In genomic region chr8:84780225-84780555, GRCm38 (mm10) we compare ENCODE assay signal across 9 mouse cellular contexts. TPM values are rescaled to one million over a fixed set of nuclear protein-coding genes. Genes with fewer than 3 reads are reported as not detected.
DNase-seq lines count a peak whose midpoint lies in the region; ATAC-seq and TF ChIP-seq lines count a peak whose summit lies in the region.
"Had no signal": no experiment of that assay in that cellular context is flagged by ENCODE, and none has a peak within 500 bp of the region (broad histone marks: within the 10 kb centered on the region; RNA-seq: fewer than 3 reads in every experiment).

No protein-coding gene starts in this region.

- H3K9ac ChIP-seq in heart, embryonic 15.5 days: no peak overlapping the region
- H3K9ac ChIP-seq in forebrain, embryonic 12.5 days: 0 out of 2 replicates have a peak overlapping the region, but pooled peaks have one; percentile 41
- no peak overlapping the region for H3K9ac ChIP-seq in midbrain, embryonic 15.5 days

- intact Hi-C loops in heart, postnatal 25 days (cut with DNase I): no loop called here

- no peak overlapping the region for H3K27ac ChIP-seq in heart, embryonic 15.5 days
- peak overlapping the region; percentile 30 for H3K27ac ChIP-seq in brown adipose tissue, adult 24 weeks (replicated peaks; ENCODE audit: low read depth, low read length)
- peak overlapping the region; percentile 77 for H3K27ac ChIP-seq in forebrain, embryonic 12.5 days
- H3K27ac ChIP-seq in midbrain, embryonic 15.5 days: peak overlapping the region; percentile 67
- no peak overlapping the region for H3K27ac ChIP-seq in thymus, adult 2 months (ENCODE audit: control insufficient read depth, insufficient read depth, low read length)

- H3K4me1 ChIP-seq in heart, embryonic 15.5 days (replicated peaks): peaks cover 41% of the 10 kb centered on the region
- peaks cover 51% of the 10 kb centered on the region for H3K4me1 ChIP-seq in brown adipose tissue, adult 24 weeks (ENCODE audit: control insufficient read depth, insufficient read depth, insufficient read length, low read length)
- H3K4me1 ChIP-seq in forebrain, embryonic 12.5 days: peaks cover 48% of the 10 kb centered on the region
- peaks cover 29% of the 10 kb centered on the region for H3K4me1 ChIP-seq in midbrain, embryonic 15.5 days
- H3K4me1 ChIP-seq in thymus, adult 2 months (replicated peaks; ENCODE audit: control insufficient read depth, insufficient read depth, low read length): peaks cover 9% of the 10 kb centered on the region

- no peak for DNase-seq in heart, postnatal 25 days (ENCODE audit: low spot score)
- no peak for DNase-seq in right cerebral cortex, postnatal 36 days (ENCODE audit: low spot score in 2 of 2)
- no peak for DNase-seq in thymus, adult 2 months
- DNase-seq: kidney, adult 11 months; lung, adult 18-20 months had no signal

- peak overlapping the region; percentile 1; the same call in 1 of the 2 replicates for H3K4me2 ChIP-seq in heart, embryonic 15.5 days
- peak overlapping the region; percentile 38 for H3K4me2 ChIP-seq in forebrain, embryonic 12.5 days
- H3K4me2 ChIP-seq in midbrain, embryonic 15.5 days: peak overlapping the region; percentile 15; the same call in 1 of the 2 replicates

- no peaks in the 10 kb centered on the region for H3K36me3 ChIP-seq in heart, embryonic 15.5 days
- no peaks in the 10 kb centered on the region for H3K36me3 ChIP-seq in forebrain, embryonic 12.5 days (replicated peaks)
- H3K36me3 ChIP-seq in midbrain, embryonic 15.5 days (replicated peaks): no peaks in the 10 kb centered on the region
- no peaks in the 10 kb centered on the region for H3K36me3 ChIP-seq in thymus, adult 2 months (ENCODE audit: control insufficient read depth, insufficient read depth, low read length)

- WGBS in heart, embryonic 15.5 days: 55% methylated on average over 13 of the region's 13 CpGs
- WGBS in forebrain, embryonic 12.5 days: 2% methylated on average over 13 of the region's 13 CpGs
- WGBS in midbrain, embryonic 15.5 days: 9% methylated on average over 13 of the region's 13 CpGs
- 94% methylated on average over 13 of the region's 13 CpGs for WGBS in thymus, adult 2 months

- no peak for TF ChIP-seq POLR2A in thymus, adult 2 months (IDR thresholded peaks at IDR 0.05; ENCODE audit: control insufficient read depth, extremely low read depth, insufficient read depth, low read length, poor library complexity)

- H3K4me3 ChIP-seq in heart, embryonic 15.5 days: no peak overlapping the region
- H3K4me3 ChIP-seq in brown adipose tissue, adult 24 weeks (ENCODE audit: insufficient read depth, low read depth, low read length): no peak overlapping the region
- H3K4me3 ChIP-seq in forebrain, embryonic 12.5 days (replicated peaks): no peak overlapping the region
- no peak overlapping the region for H3K4me3 ChIP-seq in midbrain, embryonic 15.5 days
- no peak overlapping the region for H3K4me3 ChIP-seq in thymus, adult 2 months (ENCODE audit: control insufficient read depth, insufficient read depth, low read length)

- peaks cover 97% of the 10 kb centered on the region for H3K27me3 ChIP-seq in heart, embryonic 15.5 days
- H3K27me3 ChIP-seq in forebrain, embryonic 12.5 days: peaks cover 100% of the 10 kb centered on the region
- H3K27me3 ChIP-seq in midbrain, embryonic 15.5 days (replicated peaks): peaks cover 94% of the 10 kb centered on the region
- peaks cover 7% of the 10 kb centered on the region; the same call in 1 of the 2 replicates for H3K27me3 ChIP-seq in thymus, adult 2 months (ENCODE audit: control insufficient read depth, insufficient read depth, low read length)

- no peak for TF ChIP-seq CTCF in thymus, adult 2 months (IDR thresholded peaks at IDR 0.05; ENCODE audit: borderline replicate concordance, control insufficient read depth, extremely low read depth, insufficient read depth, low read length, poor library complexity)

- no peak for ATAC-seq in heart, embryonic 15.5 days (replicated peaks; ENCODE audit: insufficient number of reproducible peaks, insufficient read depth, low FRiP score, low read depth)
- 0 out of 2 replicates have a peak, but pooled peaks have one; percentile 65 for ATAC-seq in forebrain, embryonic 12.5 days (ENCODE audit: low FRiP score)
- ATAC-seq in midbrain, embryonic 15.5 days (replicated peaks): no peak

- no peaks in the 10 kb centered on the region for H3K9me3 ChIP-seq in heart, embryonic 15.5 days (replicated peaks)
- no peaks in the 10 kb centered on the region for H3K9me3 ChIP-seq in forebrain, embryonic 12.5 days
- H3K9me3 ChIP-seq in midbrain, embryonic 15.5 days: no peaks in the 10 kb centered on the region

RNA-seq across cellular contexts. Expression of gene Nfix, which starts 20.0 kb away (rescaled TPM):
- 15.0 and 20.8 TPM in 2 replicates for polyA plus RNA-seq in heart, embryonic 15.5 days (2015; fragmentation: Nextera tagmentation; extraction: Ambion mirVana)
- 100 to 1,000 TPM; 287 to 311 TPM for total RNA-seq in heart, postnatal 25 days (2021)
- polyA plus RNA-seq in brown adipose tissue, adult 24 weeks (2012; ENCODE audit: insufficient read depth, insufficient read length, missing spikeins): 74.6 and 78.4 TPM in 2 replicates
- 31.9 and 33.2 TPM in 2 replicates for polyA plus RNA-seq in forebrain, embryonic 12.5 days (2016; fragmentation: Nextera tagmentation; extraction: Ambion mirVana)
- 48.6 and 54.0 TPM in 2 replicates for polyA plus RNA-seq in midbrain, embryonic 15.5 days (2015; fragmentation: Nextera tagmentation; extraction: Ambion mirVana)
- polyA plus RNA-seq in thymus, adult 2 months (2012; rRNA removed): 17.7 and 18.2 TPM in 2 replicates

RNA-seq across cellular contexts. Expression of gene Dand5, which starts 42.4 kb away (rescaled TPM):
- polyA plus RNA-seq in heart, embryonic 15.5 days (2015; fragmentation: Nextera tagmentation; extraction: Ambion mirVana): 5.8 and 6.4 TPM in 2 replicates
- total RNA-seq in heart, postnatal 25 days (2021): 10 to 100 TPM in 1 of 2 experiments, 1 to 10 TPM in 1; 9.6 to 10.3 TPM
- 7.2 and 9.4 TPM in 2 replicates for polyA plus RNA-seq in brown adipose tissue, adult 24 weeks (2012; ENCODE audit: insufficient read depth, insufficient read length, missing spikeins)
- 5.3 and 5.6 TPM in 2 replicates for polyA plus RNA-seq in forebrain, embryonic 12.5 days (2016; fragmentation: Nextera tagmentation; extraction: Ambion mirVana)
- 12.3 and 13.4 TPM in 2 replicates for polyA plus RNA-seq in midbrain, embryonic 15.5 days (2015; fragmentation: Nextera tagmentation; extraction: Ambion mirVana)
- polyA plus RNA-seq in thymus, adult 2 months (2012; rRNA removed): 2.2 TPM in 2 replicates

RNA-seq across cellular contexts. Expression of gene Gadd45gip1, which starts 51.1 kb away (rescaled TPM):
- polyA plus RNA-seq in heart, embryonic 15.5 days (2015; fragmentation: Nextera tagmentation; extraction: Ambion mirVana): 45.3 and 46.5 TPM in 2 replicates
- 10 to 100 TPM; 28.9 to 30.0 TPM for total RNA-seq in heart, postnatal 25 days (2021)
- 32.2 and 37.2 TPM in 2 replicates for polyA plus RNA-seq in brown adipose tissue, adult 24 weeks (2012; ENCODE audit: insufficient read depth, insufficient read length, missing spikeins)
- polyA plus RNA-seq in forebrain, embryonic 12.5 days (2016; fragmentation: Nextera tagmentation; extraction: Ambion mirVana): 43.0 and 44.8 TPM in 2 replicates
- polyA plus RNA-seq in midbrain, embryonic 15.5 days (2015; fragmentation: Nextera tagmentation; extraction: Ambion mirVana): 35.5 and 36.1 TPM in 2 replicates
- 52.9 and 60.6 TPM in 2 replicates for polyA plus RNA-seq in thymus, adult 2 months (2012; rRNA removed)

RNA-seq across cellular contexts. Expression of gene G430095P16Rik, which starts 57.4 kb away (rescaled TPM):
- polyA plus RNA-seq in heart, embryonic 15.5 days (2015; fragmentation: Nextera tagmentation; extraction: Ambion mirVana): 4.5 TPM in 2 replicates
- under 1 TPM in 1 of 2 experiments, not detected in 1; 0.39 TPM for total RNA-seq in heart, postnatal 25 days (2021)
- polyA plus RNA-seq in brown adipose tissue, adult 24 weeks (2012; ENCODE audit: insufficient read depth, insufficient read length, missing spikeins): 1.9 TPM in 1 of 2 replicates, not detected in the other
- 2.2 and 3.5 TPM in 2 replicates for polyA plus RNA-seq in forebrain, embryonic 12.5 days (2016; fragmentation: Nextera tagmentation; extraction: Ambion mirVana)
- 0.97 and 1.8 TPM in 2 replicates for polyA plus RNA-seq in midbrain, embryonic 15.5 days (2015; fragmentation: Nextera tagmentation; extraction: Ambion mirVana)
- 1.8 and 2.6 TPM in 2 replicates for polyA plus RNA-seq in thymus, adult 2 months (2012; rRNA removed)

Comparison
In these comparisons a context has a peak if more than half of its experiments do, and no peak if none do; other contexts are left out.
1. H3K27ac ChIP-seq: peak in brown adipose tissue, adult 24 weeks (single experiment), forebrain, embryonic 12.5 days (single experiment) and midbrain, embryonic 15.5 days (single experiment); none in heart, embryonic 15.5 days (single experiment) and thymus, adult 2 months (single experiment).
2. Peak in every context shown above with its lines, with median percentiles within 50 percentile points of each other: H3K4me2 ChIP-seq.